Mouse (Mus musculus) right cerebral cortex, postnatal 4 days (tissue): ENCODE data around the gene Gm21976.

Source experiments
- DNase-seq: peaks from one replicate; pipeline ENCODE4 v3.0.0-alpha.2; 2022

The Gm21976 gene

GRCm38 (mm10) chr13:98279686-98280085, at the start of gene Gm21976:
TSS of gene Gm21976 (plus strand) at chr13:98279887.
- DNase-seq = no peak

- DNase-seq = no peak
Measured at GRCm38 (mm10) chr13:98230511-98230910, 49.2 kb upstream of the Gm21976 start.

GRCm38 (mm10) chr13:98235451-98235850, 44.2 kb upstream of the Gm21976 start:
- no peak for DNase-seq

- DNase-seq = peak; percentile 86
Measured at GRCm38 (mm10) chr13:98239978-98240641, 39.6 kb upstream of the Gm21976 start.

GRCm38 (mm10) chr13:98241531-98242282, 38.0 kb upstream of the Gm21976 start:
- DNase-seq = no peak

GRCm38 (mm10) chr13:98244571-98245350, 34.9 kb upstream of the Gm21976 start:
- DNase-seq = no peak

- no peak for DNase-seq
Measured at GRCm38 (mm10) chr13:98245386-98245785, 34.3 kb upstream of the Gm21976 start.

GRCm38 (mm10) chr13:98249594-98249993, 30.1 kb upstream of the Gm21976 start:
- DNase-seq = no peak

GRCm38 (mm10) chr13:98254921-98255320, 24.8 kb upstream of the Gm21976 start:
- DNase-seq = peak; percentile 29

GRCm38 (mm10) chr13:98262636-98263457, 16.8 kb upstream of the Gm21976 start, which contains the start of the genes Utp15 and Ankra2:
TSS of gene Utp15 (minus strand) at chr13:98263041.
TSS of gene Ankra2 (plus strand) at chr13:98263074.
- DNase-seq = peak; percentile 99

GRCm38 (mm10) chr13:98263458-98263987, 16.2 kb upstream of the Gm21976 start:
- no peak for DNase-seq

GRCm38 (mm10) chr13:98264111-98264510, 15.6 kb upstream of the Gm21976 start:
- no peak for DNase-seq

GRCm38 (mm10) chr13:98274023-98274422, 5.7 kb upstream of the Gm21976 start:
- no peak for DNase-seq

GRCm38 (mm10) chr13:98275646-98276045, 4.0 kb upstream of the Gm21976 start:
- DNase-seq = no peak

GRCm38 (mm10) chr13:98276253-98276652, 3.4 kb upstream of the Gm21976 start:
- DNase-seq = no peak

- DNase-seq = no peak
Measured at GRCm38 (mm10) chr13:98277501-98277900, 2.2 kb upstream of the Gm21976 start.

- no peak for DNase-seq
Measured at GRCm38 (mm10) chr13:98280990-98281650, 1.4 kb downstream of the Gm21976 start.

GRCm38 (mm10) chr13:98290719-98291118, 11.0 kb downstream of the Gm21976 start:
- DNase-seq = no peak

- DNase-seq = no peak
Measured at GRCm38 (mm10) chr13:98291712-98292111, 12.0 kb downstream of the Gm21976 start.

GRCm38 (mm10) chr13:98296072-98296471, 16.4 kb downstream of the Gm21976 start:
- no peak for DNase-seq

- DNase-seq = no peak
Measured at GRCm38 (mm10) chr13:98297883-98298482, 18.3 kb downstream of the Gm21976 start.
